Mouse (Mus musculus) heart, embryonic 16.5 days (tissue): Measurements from ENCODE around the gene E130116L18Rik. TPM values are rescaled to one million over a fixed set of nuclear protein-coding genes. Genes with fewer than 3 reads are reported as not detected.
"Not testable (repeated sequence)": the region's sequence is repeated elsewhere in the genome, so short reads cannot be mapped to it uniquely, and the experiment has no call there.

Experiments used
- ATAC-seq: fragments of 200-750 bp; cut with Nextera tagmentation; replicated peaks from 2 replicates; pipeline ENCODE4 v1.8.0; 2017; ENCODE audit warnings: moderate number of reproducible peaks; ENCODE audit not compliant: insufficient read depth, low FRiP score; ENCODE audit errors: extremely low read depth
- H3K27ac ChIP-seq: fragments of 300-500 bp; sonication (generic); 2 replicates; pipeline ENCODE4 v1.5.1; 2014; ENCODE audit warnings: mild to moderate bottlenecking, low read length, control low read depth, moderate library complexity
- H3K27me3 ChIP-seq: fragments of 300-500 bp; sonication (generic); 2 replicates; pipeline ENCODE4 v1.6.1; 2014; ENCODE audit warnings: low read length, mixed read lengths; ENCODE audit not compliant: control insufficient read depth, insufficient read depth
- H3K36me3 ChIP-seq: fragments of 300-500 bp; sonication (generic); 2 replicates; pipeline ENCODE4 v1.6.1; 2014; ENCODE audit not compliant: control insufficient read depth, insufficient read depth
- H3K4me1 ChIP-seq: fragments of 300-500 bp; sonication (generic); 2 replicates; pipeline ENCODE4 v1.6.1; 2014; ENCODE audit warnings: low read length, mixed read lengths; ENCODE audit not compliant: control insufficient read depth, insufficient read depth
- H3K4me2 ChIP-seq: fragments of 300-500 bp; sonication (generic); 2 replicates; pipeline ENCODE4 v1.6.1; 2014; ENCODE audit warnings: low read depth, mild to moderate bottlenecking, control low read depth, low read length
- H3K4me3 ChIP-seq: fragments of 300-500 bp; sonication (generic); 2 replicates; pipeline ENCODE4 v1.5.1; 2014; ENCODE audit warnings: mild to moderate bottlenecking, control low read depth, low read length
- H3K9ac ChIP-seq: fragments of 300-500 bp; sonication (generic); 2 replicates; pipeline ENCODE4 v1.6.1; 2014; ENCODE audit warnings: low read length, control low read depth
- H3K9me3 ChIP-seq: fragments of 300-500 bp; sonication (generic); replicated peaks from 2 replicates; pipeline ENCODE4 v1.6.1; 2016; ENCODE audit warnings: low read length; ENCODE audit not compliant: control insufficient read depth
- WGBS: fragments of 180-500 bp; shearing (Covaris S2); extraction: QIAGEN DNeasy Blood & Tissue Kit; methylation state at CpG from one replicate; pipeline ENCODE4 v1.1.7; 2014; 5-methylcytosine and 5-hydroxymethylcytosine counted together
- polyA plus RNA-seq: library from polyadenylated mRNA; unstranded; fragments of >200 nt; fragmentation: Nextera tagmentation; extraction: Ambion mirVana; gene quantifications from 2 replicates; pipeline ENCODE4 v1.2.1, GENCODE M21; 2015

Gene E130116L18Rik
- polyA plus RNA-seq, 1 experiment from 2014 or later: not detected

DNA sequence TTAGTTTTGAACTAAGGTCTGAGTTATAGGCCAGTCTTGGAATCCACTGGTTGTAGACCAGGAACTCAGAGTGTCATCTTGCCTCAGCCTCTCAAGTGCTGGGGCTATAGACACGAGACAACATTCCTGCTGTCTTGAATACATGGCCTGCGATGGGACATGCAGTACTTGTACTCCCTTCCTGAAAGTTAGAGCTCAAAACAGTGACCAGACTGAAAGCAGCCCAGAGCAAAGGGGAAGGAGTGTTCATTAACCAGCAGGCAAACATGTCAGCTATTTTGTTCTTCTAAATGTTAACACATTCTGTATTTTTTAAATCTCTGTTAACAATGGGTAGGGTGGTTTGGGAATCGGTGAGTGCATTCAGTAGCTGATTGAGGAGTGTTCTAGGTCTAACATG, 24.1 kb upstream of the E130116L18Rik start:
- H3K4me3 ChIP-seq: no peak overlapping the region
- H3K9me3 ChIP-seq: no peaks in the 10 kb centered on the region
- WGBS: 64% methylated on average over 3 of the region's 3 CpGs
- no peak overlapping the region for H3K27ac ChIP-seq
- H3K27me3 ChIP-seq: no peaks in the 10 kb centered on the region
- ATAC-seq: no peak
- peaks cover 15% of the 10 kb centered on the region for H3K36me3 ChIP-seq
- H3K4me2 ChIP-seq: no peak overlapping the region
- H3K9ac ChIP-seq: no peak overlapping the region
- H3K4me1 ChIP-seq: peaks cover 5% of the 10 kb centered on the region; the same call in 1 of the 2 replicates

- 68% methylated on average over 1 of the region's 1 CpGs for WGBS
- Histone ChIP-seq H3K4me2 (no peak overlapping the region), H3K27me3 (no peaks in the 10 kb centered on the region), H3K9me3 (no peaks in the 10 kb centered on the region), H3K4me1 (peaks cover 5% of the 10 kb centered on the region; the same call in 1 of the 2 replicates), H3K4me3 (no peak overlapping the region), H3K36me3 (peaks cover 12% of the 10 kb centered on the region), H3K27ac (no peak overlapping the region), H3K9ac (no peak overlapping the region)
- ATAC-seq: no peak
These were observed 23.5 kb upstream of the E130116L18Rik start for GRCm38 (mm10) chr5:25246473-25246865.

- Histone ChIP-seq H3K27me3 (no peaks in the 10 kb centered on the region), H3K4me2 (no peak overlapping the region), H3K9ac (no peak overlapping the region), H3K4me1 (peaks cover 5% of the 10 kb centered on the region; the same call in 1 of the 2 replicates), H3K36me3 (peaks cover 9% of the 10 kb centered on the region), H3K27ac (no peak overlapping the region), H3K4me3 (no peak overlapping the region), H3K9me3 (no peaks in the 10 kb centered on the region)
- no peak for ATAC-seq
- 85% methylated on average over 10 of the region's 10 CpGs for WGBS
These were observed 23.0 kb upstream of the E130116L18Rik start for GRCm38 (mm10) chr5:25245806-25246472.

GRCm38 (mm10) chr5:25243101-25243500, 20.1 kb upstream of the E130116L18Rik start:
- Histone ChIP-seq H3K36me3 (peaks cover 7% of the 10 kb centered on the region; the same call in 1 of the 2 replicates), H3K27me3 (no peaks in the 10 kb centered on the region), H3K4me2 (no peak overlapping the region), H3K4me1 (peaks cover 5% of the 10 kb centered on the region; the same call in 1 of the 2 replicates), H3K9ac (no peak overlapping the region), H3K27ac (no peak overlapping the region), H3K9me3 (no peaks in the 10 kb centered on the region), H3K4me3 (no peak overlapping the region)
- WGBS: 85% methylated on average over 6 of the region's 6 CpGs
- ATAC-seq: no peak

DNA sequence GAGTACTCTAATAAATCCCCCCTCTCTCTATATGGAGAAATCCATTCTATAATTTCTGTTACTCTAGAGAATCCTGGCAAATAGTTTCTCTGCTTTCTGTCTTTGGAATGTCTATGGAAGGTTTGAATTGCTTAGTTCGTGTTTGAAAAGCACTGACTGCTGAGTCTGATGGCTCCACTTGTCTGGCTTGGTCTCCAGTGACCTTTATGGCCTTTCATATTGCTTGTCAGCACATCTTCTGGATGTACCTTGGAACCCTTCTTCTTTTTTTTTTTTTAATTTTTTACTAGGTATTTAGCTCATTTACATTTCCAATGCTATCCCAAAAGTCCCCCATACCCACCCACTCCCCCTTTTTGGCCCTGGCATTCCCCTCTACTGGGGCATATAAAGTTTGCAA, 1.4 kb upstream of the E130116L18Rik start:
- not testable (repeated sequence) for H3K9me3 ChIP-seq, H3K4me2 ChIP-seq, ATAC-seq, H3K27me3 ChIP-seq, H3K36me3 ChIP-seq, H3K9ac ChIP-seq, H3K27ac ChIP-seq, H3K4me1 ChIP-seq, H3K4me3 ChIP-seq
- WGBS: 87% methylated on average over 1 of the region's 1 CpGs

DNA sequence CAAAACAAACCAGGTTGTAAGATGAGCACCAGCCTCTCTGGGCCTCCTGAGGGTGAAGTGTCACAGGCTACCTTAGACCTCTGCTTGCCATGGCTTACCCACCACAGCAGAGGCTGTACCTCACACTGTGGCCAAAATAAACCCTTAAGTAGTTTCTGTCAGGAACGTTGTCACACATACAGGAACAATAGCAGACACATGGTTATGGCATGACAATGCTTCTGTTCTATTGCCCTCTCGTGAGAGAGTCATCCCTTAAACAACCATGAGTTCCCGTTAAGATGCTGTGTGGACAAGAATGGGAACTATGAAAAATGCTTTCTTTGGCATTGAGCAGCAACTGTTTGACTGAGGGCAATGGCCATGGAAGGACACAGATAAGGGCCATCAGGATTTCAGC, 1.3 kb downstream of the E130116L18Rik start, which contains the start of gene Galnt11:
Gene Galnt11 (plus strand): TSS at position 301 of the 400 bp plus-strand sequence.
- Histone ChIP-seq H3K36me3 (peaks cover 3% of the 10 kb centered on the region; the same call in 1 of the 2 replicates), H3K4me2 (peak within 1 kb of the TSS; percentile 82), H3K4me1 (peaks cover 8% of the 10 kb centered on the region), H3K27ac (peak within 1 kb of the TSS; percentile 87), H3K4me3 (peak within 1 kb of the TSS; percentile 85), H3K9ac (peak within 1 kb of the TSS; percentile 94), H3K9me3 (no peaks in the 10 kb centered on the region), H3K27me3 (no peaks in the 10 kb centered on the region)
- whole genome bisulfite sequencing: 69% methylated on average over 3 of the region's 3 CpGs
- ATAC-seq: no peak

GRCm38 (mm10) chr5:25215006-25215405, 7.9 kb downstream of the E130116L18Rik start:
- H3K9me3 ChIP-seq: no peaks in the 10 kb centered on the region
- WGBS: 61% methylated on average over 6 of the region's 6 CpGs
- no peak overlapping the region for H3K27ac ChIP-seq
- no peaks in the 10 kb centered on the region for H3K4me1 ChIP-seq
- H3K4me3 ChIP-seq: no peak overlapping the region
- no peaks in the 10 kb centered on the region for H3K36me3 ChIP-seq
- no peak overlapping the region for H3K9ac ChIP-seq
- H3K4me2 ChIP-seq: no peak overlapping the region
- ATAC-seq: no peak
- no peaks in the 10 kb centered on the region for H3K27me3 ChIP-seq

- H3K4me3 ChIP-seq, H3K9me3 ChIP-seq, H3K27ac ChIP-seq, H3K36me3 ChIP-seq, H3K27me3 ChIP-seq, H3K9ac ChIP-seq, H3K4me2 ChIP-seq, ATAC-seq, H3K4me1 ChIP-seq: not testable (repeated sequence)
These were observed 9.7 kb downstream of the E130116L18Rik start for GRCm38 (mm10) chr5:25213216-25213615.

- Histone ChIP-seq H3K27me3 (no peaks in the 10 kb centered on the region), H3K4me3 (no peak overlapping the region), H3K9me3 (no peaks in the 10 kb centered on the region), H3K36me3 (no peaks in the 10 kb centered on the region), H3K4me1 (no peaks in the 10 kb centered on the region), H3K27ac (no peak overlapping the region), H3K9ac (no peak overlapping the region), H3K4me2 (no peak overlapping the region)
- 50% methylated on average over 1 of the region's 1 CpGs for WGBS
- ATAC-seq: no peak
These were observed 11.1 kb downstream of the E130116L18Rik start for GRCm38 (mm10) chr5:25211872-25212271.
